Mouse (Mus musculus) cerebral cortex, adult 2 months (tissue): ENCODE results near the gene Hspg2.

ENCODE experiments used
- WGBS: fragments of 180-500 bp; shearing (Covaris S2); methylation state at CpG from one replicate; pipeline ENCODE4 v1.1.7; 2018; 5-methylcytosine and 5-hydroxymethylcytosine counted together

Hspg2 gene

DNA sequence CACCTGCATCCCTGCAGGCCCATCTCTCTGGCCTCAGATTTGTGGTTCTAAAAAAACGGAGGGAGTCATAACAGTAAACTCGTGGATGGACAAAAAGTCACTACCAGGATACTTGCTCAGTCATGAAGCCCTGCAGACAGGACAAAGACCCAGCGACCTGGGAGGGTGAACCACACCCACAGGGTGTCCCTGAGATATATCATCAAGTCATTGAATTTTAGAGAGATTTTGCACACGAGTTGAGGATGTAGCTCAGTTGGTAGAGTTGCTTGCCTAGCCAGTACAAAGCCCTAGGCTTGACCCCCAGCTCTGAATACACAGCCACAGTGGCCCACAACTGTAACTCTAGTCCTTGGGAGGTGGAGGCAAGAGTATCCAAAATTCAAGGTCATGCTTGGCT lies 7.4 kb upstream of the Hspg2 start:
- WGBS = 81% methylated on average over 4 of the region's 4 CpGs

DNA sequence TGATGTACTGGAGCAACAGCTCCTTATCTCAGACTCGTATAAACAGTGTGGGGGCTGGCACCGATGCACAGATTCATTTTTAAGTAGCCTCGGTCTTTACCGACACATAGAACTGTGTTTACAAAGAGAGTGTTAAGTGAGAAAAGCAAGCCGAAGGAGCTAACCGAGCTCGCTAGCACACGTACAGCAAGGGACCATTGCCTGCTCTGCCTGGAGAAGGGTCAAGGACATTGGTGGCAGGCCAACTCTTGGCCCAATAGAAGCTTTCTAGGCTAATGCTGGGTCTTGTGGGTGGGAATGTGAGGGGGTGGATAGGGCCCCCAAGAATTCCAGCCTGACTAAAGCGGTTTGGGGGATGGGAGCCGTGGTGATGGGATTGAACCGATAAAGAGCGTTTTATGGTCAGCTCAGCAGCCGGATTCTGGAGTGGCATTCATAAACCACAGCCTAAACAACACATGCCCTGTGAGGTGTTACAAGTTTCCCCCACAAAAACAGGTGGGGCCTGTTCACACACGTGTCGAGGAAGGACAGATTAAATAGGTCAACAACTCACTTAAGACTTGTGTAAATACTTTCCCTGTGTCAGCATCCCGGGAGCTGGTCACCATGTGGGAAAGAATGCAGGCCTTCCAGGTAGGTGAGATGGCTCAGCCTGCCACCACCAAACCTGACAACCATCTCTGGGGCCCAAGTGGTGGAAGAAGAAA lies 6.4 kb upstream of the Hspg2 start:
- 88% methylated on average over 16 of the region's 16 CpGs for WGBS

DNA sequence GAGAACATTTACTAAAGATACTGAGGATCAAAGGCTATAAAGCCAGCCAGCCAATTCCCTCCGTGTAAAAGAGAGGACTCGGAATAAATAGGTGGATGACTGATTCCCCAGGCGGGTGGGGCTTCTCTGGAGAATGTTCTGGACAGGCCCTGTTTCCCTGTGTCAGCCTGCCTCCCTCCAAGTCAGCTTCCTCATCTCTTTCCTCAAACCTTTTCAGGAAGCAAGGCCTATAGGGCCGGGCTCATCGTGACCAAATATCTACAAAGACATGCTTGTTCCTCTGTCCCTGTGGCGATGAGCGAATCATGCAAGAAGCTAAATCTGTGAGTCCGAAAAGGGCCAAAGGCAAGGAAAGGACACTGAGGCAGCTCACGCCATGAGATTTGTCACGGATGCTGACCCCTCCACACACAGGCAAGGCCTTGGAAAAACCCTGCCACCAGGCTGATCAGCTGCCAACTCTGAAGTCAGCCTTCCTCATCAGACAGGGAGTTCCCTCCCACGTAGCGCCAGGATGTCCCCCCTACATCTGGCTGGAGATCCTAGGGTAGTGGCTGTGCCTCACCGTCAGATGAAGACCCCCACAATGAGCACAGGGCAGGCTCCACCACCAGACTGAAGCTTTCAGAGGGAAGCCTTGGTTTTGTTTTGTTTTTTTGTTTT lies 3.3 kb upstream of the Hspg2 start:
- 66% methylated on average over 13 of the region's 13 CpGs for WGBS

DNA sequence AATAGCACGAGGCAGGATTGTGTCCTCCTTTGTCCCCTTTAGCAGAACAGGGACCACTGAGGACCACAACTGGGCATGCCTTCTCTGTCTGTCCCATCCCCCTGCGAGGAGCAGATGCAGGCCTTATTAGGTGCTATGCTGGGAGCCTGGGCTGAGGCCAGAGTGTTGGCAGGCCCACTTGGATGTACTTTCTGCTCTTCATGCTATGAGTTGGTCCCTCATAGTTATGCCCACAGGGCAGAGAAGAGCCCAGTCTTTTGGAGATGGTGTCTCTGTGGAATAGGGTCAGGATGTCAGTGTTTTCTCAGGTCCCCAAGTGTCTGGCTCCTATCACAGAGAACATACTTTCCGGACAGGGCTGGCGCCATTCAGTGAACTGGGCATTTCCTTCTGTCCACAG lies 1.6 kb upstream of the Hspg2 start:
- whole genome bisulfite sequencing = 79% methylated on average over 4 of the region's 4 CpGs

DNA sequence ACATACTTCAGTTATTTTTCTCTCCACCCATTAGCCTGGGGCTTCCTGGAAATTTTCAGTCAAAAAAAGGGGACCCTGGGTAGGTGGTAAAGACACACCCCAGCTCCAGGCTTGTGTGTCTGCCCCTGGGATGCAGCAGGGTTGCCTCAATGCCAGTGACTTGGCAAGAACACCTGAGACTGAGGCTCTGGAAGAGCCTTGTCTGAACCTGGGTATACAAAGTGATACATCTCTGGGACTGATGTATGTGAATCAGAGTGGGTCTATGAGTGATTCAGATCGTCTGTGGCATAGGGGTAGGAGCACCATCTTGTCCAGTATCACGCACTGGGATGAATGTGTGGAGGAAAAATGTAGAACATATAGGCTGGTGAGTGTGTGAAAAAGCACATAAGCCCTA lies 1.0 kb upstream of the Hspg2 start:
- 77% methylated on average over 2 of the region's 2 CpGs for WGBS

DNA sequence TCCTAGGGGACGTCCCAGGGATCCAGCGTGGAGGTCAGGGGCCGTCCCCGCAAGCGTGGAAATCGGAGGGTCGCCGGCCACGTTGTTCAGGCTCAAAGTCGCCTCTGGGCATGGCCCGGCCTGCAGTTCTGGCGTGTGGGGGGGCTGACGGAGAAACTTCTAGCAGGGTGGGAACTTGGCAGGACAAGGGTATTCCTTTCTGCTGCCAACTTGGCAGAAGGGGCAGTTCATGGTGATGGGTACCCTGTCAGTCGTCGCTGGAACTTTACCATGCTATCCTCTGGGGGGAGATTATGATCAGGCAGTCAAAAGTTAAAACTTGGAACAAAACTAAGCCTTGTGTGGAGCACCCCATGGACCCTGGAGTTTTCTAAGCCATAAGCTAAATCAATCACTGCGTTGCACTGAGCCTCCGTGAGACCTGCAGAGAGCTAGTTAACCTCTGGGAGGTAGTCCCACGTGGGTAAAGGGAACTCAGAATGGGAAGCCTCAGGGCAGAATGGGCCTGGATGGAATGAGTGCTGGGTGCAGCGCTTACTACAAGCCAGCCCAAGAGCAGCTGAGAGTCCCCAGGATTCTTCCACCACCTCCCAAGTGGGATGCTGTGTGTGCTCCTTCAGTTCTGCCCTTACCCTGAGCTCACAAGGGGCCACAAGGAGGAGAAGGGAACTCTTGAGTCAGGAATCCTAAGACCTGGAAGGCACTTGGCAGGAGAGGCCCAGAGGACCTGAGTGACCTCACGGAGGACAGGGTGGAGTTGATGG lies 694 bp downstream of the Hspg2 start:
- WGBS = 14% methylated on average over 20 of the region's 20 CpGs

DNA sequence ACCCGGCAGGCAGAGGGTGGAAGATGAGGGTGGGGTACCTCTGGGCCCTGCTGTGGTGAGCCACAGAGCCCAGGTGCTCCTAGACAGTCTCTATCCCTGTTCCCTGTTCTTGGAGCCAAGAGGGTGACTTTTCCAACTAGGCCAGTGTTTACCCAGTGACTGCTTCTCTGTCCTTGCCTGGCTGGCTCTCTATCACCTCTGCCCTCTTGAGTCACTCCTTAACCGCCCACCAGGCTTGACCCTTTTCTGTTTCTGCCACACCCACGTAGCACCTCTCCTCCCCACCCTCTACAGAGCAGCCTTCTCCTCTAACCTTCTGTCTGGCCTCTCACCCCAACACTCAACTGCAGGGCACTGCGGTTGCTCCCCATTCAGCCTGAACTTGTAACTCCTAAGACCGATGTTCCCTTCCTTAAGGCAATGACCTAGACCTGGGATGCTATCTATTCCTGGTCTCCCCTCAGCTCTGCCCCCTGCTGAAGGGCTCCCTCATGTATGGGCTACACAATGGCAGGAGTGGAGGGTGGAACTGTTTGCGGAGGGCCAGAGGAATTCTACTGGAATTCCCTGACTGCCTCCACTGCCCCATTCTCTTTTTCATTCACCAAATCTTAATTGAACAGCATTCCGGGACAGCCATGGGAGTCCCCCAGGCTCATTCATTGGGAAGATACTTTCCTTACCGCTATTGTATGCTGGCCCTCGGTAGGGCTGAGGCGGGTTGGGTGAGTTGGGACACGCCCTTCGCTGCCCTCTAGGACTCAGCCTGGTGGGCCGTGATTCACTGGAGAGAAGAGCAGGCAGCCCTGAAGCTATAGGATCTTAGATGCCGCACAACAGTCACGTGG lies 1.5 kb downstream of the Hspg2 start:
- 68% methylated on average over 15 of the region's 15 CpGs for WGBS

DNA sequence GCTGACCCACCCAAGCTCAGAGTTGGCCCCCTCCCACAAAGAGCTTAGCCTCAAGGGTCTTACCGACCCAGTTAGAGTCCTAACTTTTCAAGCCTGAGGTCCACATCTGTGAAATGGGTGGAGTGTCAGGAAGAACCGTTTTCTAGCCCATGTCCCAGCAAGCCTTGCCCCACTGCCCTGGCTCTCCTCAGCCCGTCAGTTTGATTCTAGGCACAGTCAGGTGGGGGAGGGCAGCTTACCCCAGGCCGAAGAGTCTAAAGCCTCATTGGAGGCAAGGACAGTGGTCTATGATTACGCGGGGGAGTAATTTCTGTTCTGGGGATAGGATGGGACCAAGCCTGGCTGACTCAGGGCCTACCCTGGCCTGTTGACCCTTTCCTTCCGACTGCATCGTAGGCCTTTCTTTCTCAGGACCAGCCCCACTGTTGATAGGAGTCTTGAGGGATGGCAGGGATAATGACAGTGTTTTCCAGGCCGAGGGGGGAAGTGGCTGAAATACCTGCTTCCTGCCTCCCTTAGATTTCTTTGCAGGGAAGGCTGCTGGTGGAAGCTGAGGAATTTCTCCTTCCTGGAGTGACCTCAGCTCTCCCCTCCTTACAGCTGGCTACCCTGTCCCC lies 2.2 kb downstream of the Hspg2 start:
- WGBS = 88% methylated on average over 9 of the region's 9 CpGs

DNA sequence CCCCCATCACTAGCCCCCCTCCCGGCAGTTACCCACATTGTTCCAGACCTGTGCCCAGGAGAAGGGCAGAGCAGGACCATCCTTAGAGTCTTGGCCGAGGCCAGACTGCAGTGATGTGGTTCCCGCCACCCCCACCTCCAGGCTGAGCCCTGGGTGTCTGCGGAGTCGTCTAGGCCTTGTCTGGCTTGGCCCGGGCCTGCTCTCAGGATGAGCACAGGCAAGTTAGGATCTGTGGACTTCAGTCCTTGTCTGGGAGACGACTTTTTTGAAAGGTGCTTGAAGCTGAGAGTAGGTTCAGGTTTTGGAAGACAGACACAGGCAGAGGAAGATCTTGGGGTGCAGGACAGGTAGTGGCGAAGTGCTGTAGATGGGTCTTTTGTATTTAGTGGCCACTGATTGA lies 2.8 kb downstream of the Hspg2 start:
- 71% methylated on average over 8 of the region's 8 CpGs for WGBS

DNA sequence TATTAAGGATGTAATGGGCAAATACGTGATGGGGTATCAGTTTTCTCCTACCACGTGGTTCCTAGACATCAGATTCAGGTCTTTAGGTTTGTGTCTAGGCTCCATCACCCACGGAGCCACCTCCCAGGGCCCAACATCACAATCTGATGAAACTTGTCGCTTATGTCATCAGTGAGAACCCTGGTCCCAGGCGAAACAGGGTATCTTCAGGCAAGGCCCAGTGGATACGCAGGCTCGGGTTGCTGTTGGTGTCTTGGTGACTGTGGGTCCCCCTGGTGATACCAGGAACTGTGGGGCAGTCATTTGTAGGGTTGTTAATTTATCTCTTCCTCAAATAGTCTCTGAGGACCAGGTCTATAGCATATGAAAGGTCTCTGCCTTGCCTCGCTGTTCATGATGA lies 4.7 kb downstream of the Hspg2 start:
- 90% methylated on average over 8 of the region's 8 CpGs for WGBS

DNA sequence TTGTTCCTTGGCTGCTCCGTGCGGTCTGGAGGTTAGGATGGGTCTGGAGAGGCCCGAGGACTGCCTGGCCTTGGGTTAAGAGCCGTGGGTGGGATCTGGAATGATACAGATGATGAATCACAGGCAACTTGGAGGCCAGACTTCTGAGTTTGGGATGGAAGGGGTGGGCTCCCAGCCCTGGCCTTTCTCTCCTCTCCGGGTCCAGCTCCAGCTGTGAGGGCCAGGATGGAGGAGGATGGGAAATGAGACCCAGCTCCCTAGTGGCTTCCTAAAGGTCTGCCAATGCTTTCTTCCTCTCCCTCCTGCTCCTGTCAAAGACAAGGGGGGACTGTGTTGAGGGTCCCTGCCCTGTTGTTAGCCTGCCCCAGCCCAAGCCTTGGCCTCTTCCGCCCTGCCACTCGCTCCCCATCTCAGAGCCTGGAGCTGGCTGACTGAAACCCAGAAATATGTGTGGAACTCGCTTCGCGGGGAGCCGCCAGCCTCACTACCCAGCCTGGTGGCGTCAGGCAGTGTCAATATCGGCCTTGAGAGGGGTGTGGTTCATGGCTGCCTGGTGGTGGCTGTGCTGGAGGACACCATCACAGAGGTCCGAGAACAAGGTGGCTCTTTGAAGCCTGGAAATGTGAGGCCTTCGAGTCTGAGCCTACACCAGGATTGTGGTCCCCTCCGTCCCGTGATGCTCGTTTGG lies 5.3 kb downstream of the Hspg2 start:
- 80% methylated on average over 18 of the region's 18 CpGs for WGBS

DNA sequence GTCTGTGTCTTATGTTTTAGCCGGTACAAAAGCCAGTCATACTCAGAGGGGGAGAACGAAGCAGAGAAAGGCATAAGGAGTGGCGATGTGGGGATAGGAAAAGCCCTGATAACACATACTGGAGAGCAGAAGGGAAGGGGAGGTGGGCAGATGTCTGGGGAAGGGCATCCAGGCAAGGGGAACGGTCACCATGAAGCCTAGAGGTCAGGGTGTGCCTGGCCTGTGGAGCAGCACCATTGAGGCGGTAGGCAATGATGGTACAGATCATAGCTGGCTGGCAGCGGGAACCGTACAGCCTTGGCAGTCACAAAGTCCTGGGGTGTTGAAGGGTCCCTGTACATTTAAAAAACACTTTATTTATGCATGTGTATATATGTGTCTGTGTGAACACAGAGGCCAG lies 6.1 kb downstream of the Hspg2 start:
- 95% methylated on average over 7 of the region's 7 CpGs for WGBS

DNA sequence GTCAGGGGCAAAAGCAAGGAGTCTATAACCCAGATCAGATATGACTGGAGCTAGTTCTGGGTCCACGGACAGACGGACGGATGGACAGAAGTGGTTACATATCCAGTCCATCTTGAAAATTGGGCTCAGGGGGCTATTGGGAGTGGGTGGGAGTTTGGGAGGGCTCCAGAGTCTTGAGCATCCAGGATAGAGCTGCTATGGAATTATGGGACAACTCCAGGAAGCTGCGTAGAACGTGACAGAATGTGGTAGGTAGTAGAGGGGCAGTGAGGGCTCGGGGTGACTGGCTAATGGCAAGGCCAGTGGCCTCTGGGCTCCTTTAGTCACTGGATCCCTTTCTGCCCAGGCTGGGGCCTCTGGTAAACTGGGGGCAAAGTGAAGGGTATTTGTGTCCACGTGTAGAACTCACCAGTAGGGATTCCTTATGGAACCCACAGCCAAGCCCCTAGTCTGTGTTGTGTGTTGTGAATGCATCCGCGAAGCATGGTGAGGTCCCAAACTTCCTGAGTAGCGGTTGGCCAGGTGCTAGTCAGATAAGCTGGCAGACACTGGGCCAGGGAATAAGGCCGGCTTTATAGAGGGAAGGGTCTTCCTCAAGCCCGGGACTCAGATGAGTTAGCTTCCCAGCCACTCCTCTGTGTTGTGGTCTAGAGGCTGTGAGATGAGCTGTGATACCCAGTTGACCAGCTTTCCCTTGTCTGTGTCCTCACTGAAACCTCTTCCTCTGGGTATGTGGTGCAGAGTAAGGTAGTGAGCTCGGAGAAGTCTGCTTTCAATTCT lies 6.9 kb downstream of the Hspg2 start:
- 86% methylated on average over 13 of the region's 13 CpGs for WGBS

DNA sequence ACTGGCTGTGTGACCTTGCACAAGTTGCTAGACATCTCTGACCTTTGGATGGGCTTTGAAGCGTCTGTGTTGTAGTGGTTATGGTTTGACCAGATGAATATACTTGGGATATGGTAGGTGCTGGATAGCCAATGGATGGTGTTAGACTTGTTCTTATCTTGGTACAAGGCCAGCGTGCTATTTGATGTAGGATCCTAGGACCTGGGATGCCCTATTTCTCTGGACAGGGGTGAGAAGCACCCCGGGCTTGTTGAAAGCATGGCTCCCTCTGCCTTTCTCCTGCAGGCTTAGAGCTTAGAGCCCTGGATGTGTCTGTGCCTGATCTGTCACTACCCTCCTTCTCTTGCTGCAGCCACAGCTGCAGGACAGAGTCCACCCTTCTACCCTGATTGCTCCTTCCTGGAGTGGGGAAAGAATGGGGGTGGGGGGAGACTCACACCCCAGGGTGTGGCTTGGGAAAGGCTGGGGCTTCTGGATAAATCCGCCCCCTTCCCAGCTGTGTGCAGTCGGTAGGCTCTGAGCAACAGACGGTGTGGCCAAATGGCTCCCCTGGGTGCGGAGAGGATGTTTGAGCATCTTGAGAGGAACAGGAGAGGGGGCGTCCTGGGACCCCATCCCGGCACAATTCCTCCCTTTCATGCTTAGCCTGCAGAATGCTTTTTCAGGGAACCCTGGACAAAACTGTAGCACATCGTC lies 7.6 kb downstream of the Hspg2 start:
- WGBS = 35% methylated on average over 10 of the region's 10 CpGs

DNA sequence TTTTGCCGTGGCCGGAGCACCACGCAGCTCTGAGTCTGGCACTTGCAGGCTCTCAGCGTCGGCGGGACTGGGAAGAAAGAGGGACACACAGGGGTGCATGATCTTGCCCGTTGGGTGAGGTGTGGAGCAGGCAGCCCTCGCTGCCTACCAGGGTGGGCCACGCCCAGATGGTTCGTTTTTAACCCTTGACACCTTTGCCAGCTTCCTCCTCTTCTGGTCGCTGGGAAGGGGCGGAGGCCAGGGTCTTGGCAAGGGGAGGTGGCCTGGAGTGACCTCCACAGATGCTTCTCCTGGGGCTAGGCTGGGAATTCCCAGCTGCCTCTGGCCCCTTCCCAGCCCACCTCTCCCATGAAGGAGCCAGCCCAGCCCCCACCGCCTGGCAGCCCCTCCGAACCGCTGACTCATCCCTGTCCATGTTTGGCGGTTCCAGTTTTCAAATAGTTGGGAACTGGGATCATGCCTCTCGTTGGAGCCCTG lies 8.2 kb downstream of the Hspg2 start:
- 25% methylated on average over 17 of the region's 17 CpGs for WGBS

DNA sequence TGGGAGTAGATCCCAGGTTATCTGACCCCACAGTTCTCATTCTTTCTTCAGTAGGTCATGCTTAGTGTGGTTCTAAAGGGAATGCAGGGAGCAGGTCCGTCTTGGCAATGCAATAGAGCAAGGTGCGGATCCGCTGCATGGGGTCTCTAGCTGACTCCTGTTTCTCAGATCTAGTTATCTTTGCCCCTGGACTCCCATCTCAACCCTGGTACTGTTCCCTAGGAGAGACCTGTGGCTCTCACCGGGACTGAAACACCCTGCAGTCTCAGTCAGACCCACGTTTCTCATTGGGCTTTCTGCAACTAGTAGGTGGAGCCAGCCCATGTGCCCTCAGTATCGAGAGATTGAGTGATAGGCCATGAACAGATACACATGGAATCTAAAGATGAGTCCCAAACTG lies 9.0 kb downstream of the Hspg2 start:
- 81% methylated on average over 6 of the region's 6 CpGs for WGBS

DNA sequence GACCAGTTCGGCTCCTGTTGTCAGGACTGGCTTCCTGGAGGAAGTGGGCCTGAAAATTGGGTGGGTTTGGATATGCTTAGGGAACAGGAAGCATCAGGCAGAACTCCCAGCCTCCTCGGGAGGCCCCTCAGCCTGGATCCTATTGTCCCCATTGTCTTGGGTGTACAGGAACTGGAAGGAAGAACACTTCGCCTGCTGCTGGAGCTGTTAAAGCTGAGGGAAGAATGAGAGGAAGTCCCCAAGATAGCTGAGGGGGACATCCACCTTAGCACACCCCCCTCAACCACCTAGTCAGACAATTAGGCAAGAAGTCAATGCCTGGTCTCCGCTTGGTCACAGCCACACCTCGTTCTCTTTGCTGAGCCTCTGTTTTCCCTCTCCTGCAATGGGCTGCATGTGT lies 9.7 kb downstream of the Hspg2 start:
- WGBS = 74% methylated on average over 5 of the region's 5 CpGs

DNA sequence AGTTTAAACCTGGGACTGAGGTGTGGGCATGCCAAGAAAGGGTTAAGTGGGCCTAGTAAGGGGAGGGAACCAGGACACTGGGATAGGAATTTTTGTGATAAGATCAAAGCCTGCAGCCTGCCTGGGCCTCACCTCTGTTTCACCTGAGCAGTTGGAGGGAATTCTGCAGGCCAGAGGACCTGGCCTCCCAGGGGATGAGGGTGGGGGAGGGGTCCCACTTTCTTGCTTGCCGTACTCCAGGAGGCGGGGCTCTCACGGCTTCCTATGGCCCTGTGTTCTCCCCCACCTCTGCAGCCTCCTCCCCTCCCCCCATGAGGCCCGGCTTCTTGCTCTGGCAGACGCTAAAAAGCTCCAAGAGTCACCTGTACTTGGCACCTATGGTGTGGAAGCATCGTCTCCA lies 11.2 kb downstream of the Hspg2 start:
- WGBS = 56% methylated on average over 6 of the region's 6 CpGs

DNA sequence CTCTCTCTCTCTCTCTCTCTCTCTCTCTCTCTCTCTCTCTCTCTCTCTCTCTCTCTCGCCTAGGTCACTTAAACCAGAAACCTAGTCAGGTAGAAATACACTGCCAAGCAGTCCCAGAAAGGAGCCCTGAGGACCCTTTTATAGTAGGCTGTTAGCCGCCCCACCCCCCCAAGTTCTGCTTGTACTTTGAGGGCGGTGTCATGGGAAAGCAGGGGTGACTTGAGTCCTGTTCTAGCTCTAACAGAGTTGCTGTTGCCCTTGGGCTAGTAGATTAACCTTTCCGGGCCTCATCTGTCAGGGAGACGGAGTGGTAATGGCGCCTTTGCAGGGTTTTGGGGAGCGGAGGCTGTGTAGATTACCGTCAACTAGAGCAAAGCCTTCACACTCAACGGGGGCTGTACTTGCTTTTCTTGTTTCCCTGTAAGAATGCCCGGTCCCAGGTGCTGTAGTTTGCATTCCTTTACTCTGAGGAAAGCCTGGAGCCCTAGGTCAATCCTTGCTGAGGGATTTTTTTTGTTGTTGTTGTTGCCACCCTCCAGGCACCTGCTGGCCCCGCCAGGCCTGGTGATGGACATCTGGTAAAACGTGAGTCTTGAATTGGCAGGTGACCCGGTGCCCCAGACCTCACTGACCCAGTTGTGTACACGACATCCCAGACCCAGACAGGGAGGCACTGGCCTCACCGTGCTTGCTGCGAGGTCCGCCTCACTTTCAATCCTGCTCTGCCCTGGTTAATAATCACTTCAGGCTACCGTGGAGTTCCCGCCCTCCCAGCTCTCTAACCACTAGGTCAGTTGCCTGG lies 11.8 kb downstream of the Hspg2 start:
- WGBS = 74% methylated on average over 19 of the region's 19 CpGs
